Mouse (Mus musculus) stomach, postnatal 0 days (tissue): ENCODE measurements around the gene Cul7. TPM values are rescaled to one million over a fixed set of nuclear protein-coding genes. Genes with fewer than 3 reads are reported as not detected.

Experiments used
- ATAC-seq: fragments of 200-750 bp; cut with Nextera tagmentation; 2 replicates; pipeline ENCODE4 v1.8.0; 2017; ENCODE audit not compliant: low FRiP score, low TSS enrichment
- DNase-seq: peaks from one replicate; pipeline ENCODE4 v3.0.0-alpha.2; 2016; ENCODE audit warnings: low spot score
- H3K27ac ChIP-seq: fragments of 300-500 bp; sonication (generic); replicated peaks from 2 replicates; pipeline ENCODE4 v1.5.1; 2014; ENCODE audit warnings: mild to moderate bottlenecking, control low read depth
- H3K27me3 ChIP-seq: fragments of 300-500 bp; sonication (generic); 2 replicates; pipeline ENCODE4 v1.6.1; 2014; ENCODE audit warnings: low read length; ENCODE audit not compliant: control insufficient read depth, insufficient read depth
- H3K36me3 ChIP-seq: fragments of 300-500 bp; sonication (generic); 2 replicates; pipeline ENCODE4 v1.6.1; 2014; ENCODE audit warnings: low read length, mixed read lengths; ENCODE audit not compliant: control insufficient read depth, insufficient read depth
- H3K4me1 ChIP-seq: fragments of 300-500 bp; sonication (generic); replicated peaks from 2 replicates; pipeline ENCODE4 v1.6.1; 2014; ENCODE audit warnings: antibody characterized with exemption; ENCODE audit not compliant: control insufficient read depth, insufficient read depth
- H3K4me2 ChIP-seq: fragments of 300-500 bp; sonication (generic); replicated peaks from 2 replicates; pipeline ENCODE4 v1.6.1; 2014; ENCODE audit warnings: low read depth, mild to moderate bottlenecking, control low read depth, moderate library complexity
- H3K4me3 ChIP-seq: fragments of 300-500 bp; sonication (generic); 2 replicates; pipeline ENCODE4 v1.5.1; 2014; ENCODE audit warnings: low read depth, low read length, control low read depth
- H3K9ac ChIP-seq: fragments of 300-500 bp; sonication (generic); 2 replicates; pipeline ENCODE4 v1.6.1; 2014; ENCODE audit warnings: mild to moderate bottlenecking, low read length, control low read depth, mixed read lengths
- H3K9me3 ChIP-seq: fragments of 300-500 bp; sonication (generic); 2 replicates; pipeline ENCODE4 v1.6.1; 2016; ENCODE audit warnings: low read length; ENCODE audit not compliant: control insufficient read depth
- CTCF ChIP-seq: IDR thresholded peaks from 2 replicates; pipeline ENCODE4 v1.5.1; 2016; ENCODE audit warnings: antibody characterized with exemption, low read depth, mild to moderate bottlenecking, moderate library complexity
- EP300 ChIP-seq: optimal IDR thresholded peaks from 2 replicates; pipeline ENCODE3; 2016; ENCODE audit warnings: antibody characterized with exemption
- WGBS: fragments of 180-500 bp; shearing (Covaris S2); extraction: QIAGEN DNeasy Blood & Tissue Kit; methylation state at CpG from one replicate; pipeline ENCODE4 v1.1.7; 2014; 5-methylcytosine and 5-hydroxymethylcytosine counted together
- polyA plus RNA-seq: library from polyadenylated mRNA; unstranded; fragments of >200 nt; fragmentation: Nextera tagmentation; extraction: Ambion mirVana; gene quantifications from 2 replicates; pipeline ENCODE4 v1.2.1, GENCODE M21; 2015

Cul7 gene
- polyA plus RNA-seq, 1 experiment from 2014 or later, result 12.9 TPM

DNA sequence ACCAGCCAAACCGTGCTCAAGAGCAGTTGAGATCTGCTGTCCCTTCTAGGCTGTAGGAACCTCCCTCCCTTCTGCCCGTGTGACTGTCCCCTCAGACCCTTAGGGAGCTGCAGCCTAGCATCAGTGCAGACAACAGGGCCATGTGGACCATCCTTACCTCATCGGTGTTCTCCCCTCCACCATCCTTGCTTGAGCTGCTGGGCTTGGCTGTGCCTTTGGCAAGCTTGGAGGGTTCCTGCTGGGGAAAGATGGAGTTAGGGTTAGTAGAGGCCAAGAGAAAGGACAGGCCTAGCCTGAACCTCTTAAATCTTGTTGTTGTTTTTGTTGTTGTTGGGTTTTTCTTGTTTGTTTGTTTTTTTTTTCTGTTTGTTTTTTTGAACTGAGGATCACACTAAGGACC, 49.8 kb downstream of the Cul7 start:
- 81% methylated on average over 3 of the region's 3 CpGs for WGBS
- Histone ChIP-seq H3K4me3 (no peak overlapping the region), H3K4me1 (peaks cover 5% of the 10 kb centered on the region; the same call in 1 of the 2 replicates), H3K9me3 (no peaks in the 10 kb centered on the region), H3K27me3 (no peaks in the 10 kb centered on the region), H3K27ac (no peak overlapping the region), H3K36me3 (no peaks in the 10 kb centered on the region; the same call in 1 of the 2 replicates), H3K9ac (no peak overlapping the region), H3K4me2 (no peak overlapping the region)
- DNase-seq, result no peak
- TF ChIP-seq EP300, result no peak
- no peak for TF ChIP-seq CTCF
- no peak for ATAC-seq

DNA sequence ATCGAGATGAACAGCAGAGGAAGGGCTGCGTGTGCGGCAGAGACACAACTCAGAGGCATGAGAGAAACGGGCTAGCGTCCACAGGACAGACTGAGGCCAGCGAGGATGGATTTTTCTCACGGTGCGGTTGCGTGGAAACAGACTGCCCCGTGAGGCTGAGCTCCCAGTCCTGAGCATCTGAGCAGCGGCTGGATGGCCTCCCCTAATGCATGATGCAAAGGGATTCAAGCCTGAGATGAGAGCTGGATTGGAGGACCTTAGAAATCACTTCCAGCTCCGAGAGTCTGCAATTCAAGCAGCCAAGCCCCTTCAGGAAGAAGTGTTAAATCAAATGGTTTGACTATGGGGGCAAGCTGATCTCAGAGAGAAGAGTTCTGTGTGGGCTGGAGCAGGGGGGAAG, 51.4 kb downstream of the Cul7 start:
- TF ChIP-seq EP300, result no peak
- no peak for TF ChIP-seq CTCF
- H3K36me3 ChIP-seq, result no peaks in the 10 kb centered on the region; the same call in 1 of the 2 replicates
- ATAC-seq, result no peak
- H3K4me3 ChIP-seq, result no peak overlapping the region
- WGBS, result 73% methylated on average over 12 of the region's 12 CpGs
- 0 out of 2 replicates have a peak overlapping the region, but pooled peaks have one; percentile 18 for H3K27ac ChIP-seq
- H3K27me3 ChIP-seq, result no peaks in the 10 kb centered on the region
- no peak for DNase-seq
- H3K4me1 ChIP-seq, result peaks cover 5% of the 10 kb centered on the region; the same call in 1 of the 2 replicates
- H3K9me3 ChIP-seq, result no peaks in the 10 kb centered on the region
- no peak overlapping the region for H3K4me2 ChIP-seq
- H3K9ac ChIP-seq, result 0 out of 2 replicates have a peak overlapping the region, but pooled peaks have one; percentile 18

DNA sequence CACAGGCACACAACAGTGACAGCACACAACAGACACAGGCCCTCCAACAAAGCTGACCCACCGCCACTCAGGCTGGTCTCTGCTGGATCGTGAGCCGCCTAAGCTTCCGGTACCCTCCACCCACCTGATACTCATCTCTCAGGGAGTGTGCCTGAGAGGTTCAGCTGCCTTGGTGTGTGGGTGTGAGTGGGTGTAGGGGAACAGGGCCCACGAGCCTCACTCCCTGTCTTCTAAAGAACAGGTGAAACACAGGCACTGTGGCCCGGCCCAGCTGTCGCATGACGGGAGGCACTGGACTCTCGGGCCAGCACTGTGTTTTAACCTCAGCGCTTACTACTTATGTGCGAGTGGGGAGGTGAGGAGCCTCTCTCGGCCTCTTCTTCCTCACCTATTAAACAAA, 52.0 kb downstream of the Cul7 start:
- WGBS, result 78% methylated on average over 12 of the region's 12 CpGs
- DNase-seq (no peak), ATAC-seq (no peak)
- no peak overlapping the region for H3K4me3 ChIP-seq
- peaks cover 5% of the 10 kb centered on the region; the same call in 1 of the 2 replicates for H3K4me1 ChIP-seq
- H3K27me3 ChIP-seq, result no peaks in the 10 kb centered on the region
- H3K36me3 ChIP-seq, result no peaks in the 10 kb centered on the region; the same call in 1 of the 2 replicates
- H3K9me3 ChIP-seq, result no peaks in the 10 kb centered on the region
- TF ChIP-seq CTCF (no peak), EP300 (no peak)
- H3K27ac ChIP-seq, result no peak overlapping the region
- no peak overlapping the region for H3K9ac ChIP-seq
- H3K4me2 ChIP-seq, result no peak overlapping the region

DNA sequence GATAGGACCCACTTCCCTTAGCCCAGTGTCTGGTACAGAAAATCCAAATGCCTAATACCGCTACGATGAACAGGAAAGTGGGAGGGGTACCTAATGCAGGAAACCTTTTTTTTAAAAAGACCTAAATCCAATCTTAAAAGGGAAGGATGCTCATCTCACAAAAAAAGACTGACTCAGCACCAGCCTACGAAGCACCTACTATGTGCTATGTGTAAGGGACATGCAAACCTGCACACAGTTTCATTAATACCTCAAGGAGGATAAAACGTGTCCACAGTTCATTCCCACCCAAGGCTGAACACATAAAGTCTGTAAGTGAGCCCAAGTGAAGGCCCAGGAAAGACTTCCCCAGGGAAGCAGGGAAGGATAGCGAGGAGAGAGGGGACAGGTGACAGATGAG, 52.4 kb downstream of the Cul7 start:
- no peak overlapping the region for H3K4me2 ChIP-seq
- peak overlapping the region; percentile 31; the same call in 1 of the 2 replicates for H3K9ac ChIP-seq
- no peak for DNase-seq
- no peak overlapping the region for H3K4me3 ChIP-seq
- ATAC-seq, result no peak
- no peaks in the 10 kb centered on the region for H3K27me3 ChIP-seq
- H3K4me1 ChIP-seq, result peaks cover 5% of the 10 kb centered on the region; the same call in 1 of the 2 replicates
- H3K36me3 ChIP-seq, result no peaks in the 10 kb centered on the region; the same call in 1 of the 2 replicates
- H3K9me3 ChIP-seq, result no peaks in the 10 kb centered on the region
- WGBS, result 84% methylated on average over 5 of the region's 5 CpGs
- no peak for TF ChIP-seq CTCF
- TF ChIP-seq EP300, result no peak
- H3K27ac ChIP-seq, result no peak overlapping the region

DNA sequence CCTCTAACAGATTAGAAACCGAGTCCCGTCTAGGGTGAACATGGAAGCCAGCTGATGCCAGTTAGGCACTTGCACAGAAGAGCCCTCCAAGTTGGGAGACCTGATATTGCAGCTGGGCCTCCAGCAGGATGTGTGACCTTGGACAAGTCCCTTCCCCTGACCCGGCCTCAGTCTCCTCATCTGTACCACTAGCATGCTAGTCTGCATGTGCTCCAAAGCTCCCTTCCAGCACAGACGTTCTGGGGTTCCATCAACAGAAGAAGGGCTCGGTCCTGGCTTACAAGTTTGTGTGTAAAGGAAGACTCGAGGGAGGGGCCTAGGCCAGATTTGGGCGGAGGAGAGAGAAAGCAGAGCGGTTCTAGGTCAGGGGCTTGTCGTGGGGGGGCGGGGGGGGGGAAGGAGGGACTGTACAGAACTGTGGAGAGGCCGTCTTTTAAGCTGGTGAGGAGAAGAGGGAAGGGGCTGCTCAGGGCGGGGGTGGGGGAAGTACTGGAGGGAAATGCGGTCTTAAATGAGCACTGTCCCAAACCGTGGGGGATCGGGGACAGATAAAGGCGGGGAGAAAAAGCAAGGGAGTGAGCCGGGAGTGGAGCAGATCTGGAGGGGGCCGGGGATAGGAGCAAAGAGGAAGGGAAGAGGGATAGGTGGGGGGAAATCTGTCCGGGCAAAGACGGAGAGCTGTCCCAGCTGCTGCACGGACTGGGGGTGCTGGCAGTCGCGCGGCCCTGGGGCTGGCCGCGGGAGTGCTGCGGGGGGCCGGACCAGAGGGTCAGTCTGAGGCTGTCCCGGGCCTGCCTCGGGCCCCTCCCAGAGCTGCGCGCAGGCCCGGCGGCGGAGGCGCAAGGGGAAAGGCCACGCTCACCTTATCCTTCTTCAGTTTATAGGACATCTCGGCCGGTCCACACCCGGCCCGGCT, 54.1 kb downstream of the Cul7 start:
- Histone ChIP-seq H3K27me3 (no peaks in the 10 kb centered on the region), H3K4me1 (peaks cover 5% of the 10 kb centered on the region; the same call in 1 of the 2 replicates), H3K9ac (peak overlapping the region; percentile 85), H3K9me3 (no peaks in the 10 kb centered on the region), H3K36me3 (no peaks in the 10 kb centered on the region; the same call in 1 of the 2 replicates), H3K4me2 (peak overlapping the region; percentile 80), H3K4me3 (peak overlapping the region; percentile 82), H3K27ac (peak overlapping the region; percentile 92)
- peak; percentile 77 for ATAC-seq
- DNase-seq, result no peak
- WGBS, result 4% methylated on average over 32 of the region's 41 CpGs
- no peak for TF ChIP-seq CTCF
- TF ChIP-seq EP300, result no peak
